Mouse (Mus musculus): ENCODE measurements around the gene Sike1. TPM values are rescaled to one million over a fixed set of nuclear protein-coding genes. Genes with fewer than 3 reads are reported as not detected.

Gene Sike1
- 104 TPM for total RNA-seq (2023)

DNA sequence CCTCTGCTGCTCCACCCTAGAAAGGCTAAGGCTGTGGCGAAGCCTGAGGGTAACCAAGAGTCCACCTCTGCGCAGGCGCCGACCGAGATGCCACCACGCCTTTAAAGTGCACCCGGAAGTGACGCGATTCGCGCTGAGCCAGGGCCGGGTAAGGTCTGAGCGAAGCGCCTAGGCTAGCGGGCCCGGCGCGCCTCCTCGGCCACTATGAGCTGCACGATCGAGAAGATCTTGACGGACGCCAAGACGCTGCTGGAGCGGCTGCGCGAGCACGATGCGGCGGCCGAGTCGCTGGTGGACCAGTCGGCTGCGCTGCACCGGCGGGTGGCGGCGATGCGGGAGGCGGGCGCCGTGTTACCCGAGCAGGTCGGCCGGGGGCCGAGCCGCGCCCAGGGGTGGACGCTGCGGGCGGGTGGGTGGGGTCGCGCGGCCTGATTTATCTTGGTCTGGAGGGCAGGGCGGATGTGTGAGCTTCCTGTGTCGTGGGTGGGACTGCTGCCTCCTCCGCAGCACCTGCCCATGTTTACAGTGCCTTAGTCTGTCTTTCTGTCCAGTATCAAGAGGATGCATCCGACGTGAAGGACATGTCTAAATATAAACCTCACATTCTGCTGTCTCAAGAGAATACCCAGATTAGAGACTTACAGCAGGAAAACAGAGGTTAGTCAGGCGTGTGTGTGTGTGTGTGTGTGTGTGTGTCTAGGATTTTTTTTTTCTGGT is at the start of gene Sike1:
Gene Sike1, plus strand, starts transcription at position 104 of the 717 bp plus-strand sequence.

GRCm38 (mm10) chr3:102964033-102964432 is 31.5 kb upstream of the Sike1 start, which contains the start of gene Nr1h5:
Gene Nr1h5, minus strand, starts transcription at chr3:102964133.

GRCm38 (mm10) chr3:103020249-103020942 is 24.9 kb downstream of the Sike1 start, which contains the start of gene Csde1:
Gene Csde1, plus strand, starts transcription at chr3:103020426.

Other genes starting within 250 kb of the Sike1 start
- not detected for gene Tshb, start 213.0 kb upstream of the Sike1 start, total RNA-seq (2023)
- not detected for gene Sycp1, start 59.6 kb upstream of the Sike1 start, total RNA-seq (2023)
- gene Nr1h5, start 31.6 kb upstream of the Sike1 start, total RNA-seq (2023): not detected
- gene Csde1, start 24.7 kb downstream of the Sike1 start, total RNA-seq (2023): 499 TPM
- 112 TPM for gene Nras, start 62.6 kb downstream of the Sike1 start, total RNA-seq (2023)
- gene Ampd1, start 78.3 kb downstream of the Sike1 start, total RNA-seq (2023): 15.8 TPM
- gene Dennd2c, start 106.9 kb downstream of the Sike1 start, total RNA-seq (2023): 3.1 TPM
- 111 TPM for gene Bcas2, start 175.9 kb downstream of the Sike1 start, total RNA-seq (2023)